Mouse (Mus musculus) cerebellum, adult 9-11 months (tissue): ENCODE results near the gene Ttc7b.

Source experiments
- DNase-seq: peaks from one replicate; pipeline ENCODE4 v3.0.0; 2022

Ttc7b gene

DNA sequence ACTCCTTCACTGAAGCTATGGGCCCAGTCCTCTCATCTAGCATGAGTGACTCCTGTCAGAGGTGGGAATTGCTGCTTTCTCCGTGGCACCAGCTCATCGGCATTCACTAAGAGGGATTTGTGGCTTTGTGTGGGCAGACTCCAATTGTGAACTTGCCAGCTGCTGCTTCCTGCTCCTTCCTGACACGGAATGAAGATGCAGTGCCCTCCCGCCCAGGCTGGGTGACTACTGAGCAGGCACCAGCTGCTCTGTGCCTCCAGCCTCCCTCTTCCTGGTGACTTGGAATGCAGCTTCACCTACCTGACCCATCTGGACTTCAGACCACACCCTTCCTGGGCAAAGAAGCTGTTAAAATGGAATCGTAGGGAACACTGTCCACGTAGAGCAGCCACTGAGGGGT lies 257.8 kb downstream of the Ttc7b start:
- no peak for DNase-seq

DNA sequence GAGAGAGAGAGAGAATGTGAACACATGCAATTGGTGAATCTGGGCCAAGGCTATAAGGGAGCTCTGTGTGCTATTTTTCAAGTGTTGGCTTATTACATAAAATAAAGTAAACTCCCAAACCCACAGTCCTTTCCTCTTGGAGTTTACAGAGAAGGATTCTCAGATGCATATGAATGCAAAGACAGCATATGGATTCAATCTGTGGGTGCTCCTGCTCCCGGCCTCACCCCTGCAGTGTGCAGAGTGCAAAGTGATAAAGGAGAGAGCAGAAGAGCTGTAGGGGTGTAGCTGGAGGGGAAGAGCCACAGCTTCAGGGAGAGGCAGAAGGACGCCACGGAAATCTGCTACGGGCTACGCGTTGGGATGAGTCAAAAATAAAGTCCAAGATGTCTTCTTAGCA lies 258.9 kb downstream of the Ttc7b start:
- DNase-seq = no peak

DNA sequence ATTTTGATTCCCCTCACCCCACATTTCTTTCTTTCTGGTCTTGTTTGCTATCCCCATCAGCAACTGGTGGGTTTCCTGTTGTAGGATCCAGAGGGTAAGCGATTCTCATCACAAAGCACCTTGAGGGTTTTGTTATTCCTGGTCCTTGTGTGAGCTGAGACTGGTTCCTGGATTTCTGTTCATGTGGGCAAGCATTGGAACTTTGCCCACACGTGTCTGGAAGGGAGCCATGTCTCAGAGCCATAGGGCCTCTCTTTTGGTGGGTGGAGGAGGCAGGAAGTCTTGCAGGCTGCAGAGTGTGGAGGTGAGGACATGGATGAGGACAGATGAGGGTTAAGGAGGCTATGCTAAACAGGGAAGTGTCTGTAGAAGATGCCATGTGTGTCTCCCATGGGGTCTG lies 260.5 kb downstream of the Ttc7b start:
- DNase-seq = no peak

DNA sequence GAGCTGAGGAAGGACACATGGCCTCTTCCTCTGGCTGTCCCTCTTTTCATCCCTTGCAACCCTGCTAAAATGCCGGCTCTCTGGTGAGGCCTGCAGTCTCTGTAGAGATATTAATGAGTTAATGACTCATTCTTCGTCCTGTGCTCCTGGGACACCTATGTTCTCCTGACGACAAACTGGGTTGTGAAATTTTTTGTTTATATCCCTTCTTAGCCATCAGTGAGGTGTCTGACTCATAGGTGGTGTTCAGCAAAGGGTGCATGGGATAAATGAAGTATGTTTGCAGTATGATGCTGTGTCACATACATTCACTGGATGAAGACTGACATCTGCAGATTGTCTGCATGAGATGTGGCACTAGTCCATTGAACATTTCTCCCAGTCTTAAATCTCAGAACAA lies 262.8 kb downstream of the Ttc7b start:
- DNase-seq = no peak

DNA sequence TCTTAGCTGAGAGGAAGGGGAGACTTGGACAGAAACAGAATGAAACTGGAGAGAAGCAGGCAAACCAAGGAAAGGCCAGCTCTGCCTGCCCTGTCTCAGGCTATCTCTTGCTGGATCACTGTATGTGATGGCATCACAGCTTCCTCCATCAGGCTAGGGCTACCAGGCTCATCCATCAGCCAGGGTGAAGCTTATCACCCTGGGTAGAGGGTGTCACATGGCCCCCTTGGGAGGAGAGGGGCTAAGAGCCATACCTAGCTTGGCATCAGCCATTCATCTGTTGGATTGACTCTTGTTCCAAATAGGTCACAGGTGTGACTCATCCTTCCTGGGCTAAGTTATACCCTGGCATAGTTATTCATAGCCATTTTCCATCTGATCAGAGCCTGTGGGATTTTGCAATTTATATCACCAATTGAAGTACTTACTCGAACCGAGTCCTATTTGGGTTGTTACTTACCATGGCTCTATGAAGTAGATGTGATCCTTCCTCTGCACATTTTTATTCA lies 265.1 kb downstream of the Ttc7b start:
- no peak for DNase-seq

DNA sequence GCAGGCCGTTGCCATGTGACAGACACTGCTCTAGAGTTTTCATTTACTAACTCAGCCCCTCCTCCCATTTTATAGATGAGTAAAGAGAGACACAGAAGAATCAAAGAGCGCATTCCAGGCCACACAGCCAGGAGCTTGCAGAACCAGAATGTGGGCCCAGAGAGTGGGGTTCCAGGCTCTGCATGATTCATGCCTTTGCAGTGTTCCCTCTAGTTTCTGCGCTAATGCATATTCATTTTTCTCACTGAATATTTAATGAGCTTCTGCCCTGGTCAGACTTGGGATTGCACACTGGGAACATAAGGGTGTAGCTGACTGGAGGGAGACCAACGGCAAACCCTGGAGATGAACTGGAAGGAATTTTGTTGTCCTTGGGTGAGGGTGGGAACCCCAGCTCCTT lies 266.2 kb downstream of the Ttc7b start:
- DNase-seq = no peak
